Mouse (Mus musculus) megakaryocyte, embryonic 14.5 days (primary cell): ENCODE measurements around the gene Mfap1b.

Experiments
- FLI1 ChIP-seq: IDR thresholded peaks from 2 replicates; pipeline ENCODE4 v1.6.1; 2012; ENCODE audit warnings: low read length, inconsistent platforms, mixed read lengths
- GATA1 ChIP-seq: IDR thresholded peaks from 3 replicates; pipeline ENCODE4 v1.6.1; 2012; ENCODE audit warnings: mixed read lengths, low read length, inconsistent platforms, borderline replicate concordance

DNA sequence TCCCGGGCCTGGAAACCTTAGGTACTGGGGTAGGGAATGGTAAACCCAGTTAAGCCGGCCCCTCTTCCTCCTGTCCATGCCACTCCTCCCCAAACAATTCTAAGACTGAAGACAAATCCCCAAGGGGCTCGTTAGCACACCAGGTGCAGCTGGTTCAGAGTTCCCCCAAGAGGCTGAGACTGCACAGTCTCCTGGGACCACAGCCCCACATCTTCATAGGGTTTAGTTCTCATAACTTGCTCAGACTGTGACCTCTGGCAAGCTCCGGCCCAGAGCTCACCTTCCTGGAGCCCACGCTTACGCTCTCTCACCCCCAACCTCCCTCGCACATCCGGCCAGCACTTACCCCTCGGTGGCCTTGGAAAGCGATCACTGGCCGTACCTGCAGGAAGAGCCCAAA, 32.1 kb downstream of the Mfap1b start:
- TF ChIP-seq GATA1 (no peak), FLI1 (no peak)
